Comparison of ENCODE assay signal across 8 mouse cellular contexts in the genomic region with DNA sequence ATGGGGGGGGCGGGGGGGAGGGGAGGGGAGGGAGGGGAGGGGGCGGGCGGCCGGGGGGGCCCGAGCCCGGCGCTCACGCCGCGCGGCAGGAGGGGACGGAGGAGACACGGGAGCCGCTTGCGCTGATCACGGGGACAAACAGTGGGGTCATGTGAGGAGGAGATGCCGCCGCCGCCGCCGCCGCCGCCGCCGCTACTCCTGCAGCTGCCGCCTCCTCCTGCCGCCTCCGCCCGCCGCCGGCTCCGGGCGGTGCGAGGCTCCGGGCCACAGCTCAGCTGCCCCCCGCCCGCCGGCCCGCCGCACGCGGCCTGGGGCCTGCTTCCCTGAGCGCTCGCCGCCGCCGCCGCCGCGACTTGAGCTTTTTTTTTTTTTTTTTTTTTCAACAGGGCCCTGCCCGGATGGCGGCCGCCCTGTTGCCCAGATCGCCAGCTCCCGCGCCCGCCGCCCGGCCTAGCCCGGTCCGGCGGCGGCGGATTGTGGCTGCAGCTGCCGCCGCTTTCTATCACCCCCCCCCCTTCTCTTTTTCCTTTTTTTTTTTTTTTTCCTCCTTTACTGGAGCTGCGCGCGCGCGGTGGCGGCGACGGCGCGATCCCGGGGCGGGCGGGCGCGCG. TPM values are rescaled to one million over a fixed set of nuclear protein-coding genes. Genes with fewer than 3 reads are reported as not detected.
DNase-seq lines count a peak whose midpoint lies in the region; ATAC-seq and TF ChIP-seq lines count a peak whose summit lies in the region.

A gene (minus strand): TSS at position 48 of the 611 bp plus-strand sequence.

- TF ChIP-seq POLR2A in bone marrow, adult 2 months (IDR thresholded peaks at IDR 0.05; ENCODE audit: borderline replicate concordance, control insufficient read depth, low read depth, low read length), result no peak

- peak; percentile 61 for ATAC-seq in embryonic facial prominence, embryonic 15.5 days (ENCODE audit: insufficient number of reproducible peaks, low FRiP score, low TSS enrichment, low read depth)
- peak; percentile 58 for ATAC-seq in kidney, embryonic 14.5 days (ENCODE audit: low FRiP score, low TSS enrichment)
- ATAC-seq in liver, embryonic 12.5 days, result peak; percentile 25; the same call in 1 of the 2 replicates
- peak; percentile 68; the same call in 1 of the 2 replicates for ATAC-seq in stomach, embryonic 16.5 days (ENCODE audit: insufficient read depth, low FRiP score)

- peak within 1 kb of the TSS; percentile 83 for H3K4me2 ChIP-seq in embryonic facial prominence, embryonic 15.5 days (replicated peaks)
- peak within 1 kb of the TSS; percentile 87 for H3K4me2 ChIP-seq in kidney, embryonic 14.5 days (replicated peaks; ENCODE audit: low read depth, low read length)
- peak within 1 kb of the TSS; percentile 96 for H3K4me2 ChIP-seq in liver, embryonic 12.5 days
- peak within 1 kb of the TSS; percentile 84 for H3K4me2 ChIP-seq in stomach, embryonic 16.5 days (ENCODE audit: low read depth, low read length)

- H3K27me3 ChIP-seq in C2C12 (ENCODE audit: control insufficient read depth, insufficient read depth, insufficient read length), result no peaks in the 10 kb centered on the region
- no peaks in the 10 kb centered on the region for H3K27me3 ChIP-seq in embryonic facial prominence, embryonic 15.5 days
- H3K27me3 ChIP-seq in kidney, embryonic 14.5 days (ENCODE audit: control insufficient read depth, insufficient read depth, low read length), result no peaks in the 10 kb centered on the region
- H3K27me3 ChIP-seq in liver, embryonic 12.5 days (replicated peaks), result no peaks in the 10 kb centered on the region
- no peaks in the 10 kb centered on the region for H3K27me3 ChIP-seq in stomach, embryonic 16.5 days (ENCODE audit: control insufficient read depth, insufficient read depth, low read length)

- H3K9me3 ChIP-seq in embryonic facial prominence, embryonic 15.5 days (replicated peaks), result no peaks in the 10 kb centered on the region
- H3K9me3 ChIP-seq in kidney, embryonic 14.5 days (ENCODE audit: control insufficient read depth, low read length), result no peaks in the 10 kb centered on the region
- H3K9me3 ChIP-seq in liver, embryonic 12.5 days (replicated peaks), result no peaks in the 10 kb centered on the region
- H3K9me3 ChIP-seq in stomach, embryonic 16.5 days (replicated peaks; ENCODE audit: control insufficient read depth, low read length), result no peaks in the 10 kb centered on the region

- H3K79me2 ChIP-seq in C2C12 (ENCODE audit: control insufficient read depth, insufficient read depth), result peaks cover 28% of the 10 kb centered on the region

- peak within 1 kb of the TSS; percentile 95 for H3ac ChIP-seq in C2C12 (ENCODE audit: control insufficient read depth, insufficient read length, low read depth)

- H3K9ac ChIP-seq in embryonic facial prominence, embryonic 15.5 days, result peak within 1 kb of the TSS; percentile 99
- H3K9ac ChIP-seq in kidney, embryonic 14.5 days (ENCODE audit: low read depth, low read length), result peak within 1 kb of the TSS; percentile 99
- peak within 1 kb of the TSS; percentile 100 for H3K9ac ChIP-seq in liver, embryonic 12.5 days
- H3K9ac ChIP-seq in stomach, embryonic 16.5 days (ENCODE audit: low read length), result peak within 1 kb of the TSS; percentile 100

- H3K4me3 ChIP-seq in C2C12 (ENCODE audit: insufficient read depth, poor library complexity, severe bottlenecking), result peak within 1 kb of the TSS; percentile 60
- peak within 1 kb of the TSS; percentile 97 for H3K4me3 ChIP-seq in bone marrow, adult 2 months (replicated peaks; ENCODE audit: control insufficient read depth, low read depth, low read length)
- H3K4me3 ChIP-seq in embryonic facial prominence, embryonic 15.5 days (replicated peaks), result peak within 1 kb of the TSS; percentile 89
- H3K4me3 ChIP-seq in kidney, embryonic 14.5 days (ENCODE audit: low read length), result peak within 1 kb of the TSS; percentile 82
- peak within 1 kb of the TSS; percentile 99 for H3K4me3 ChIP-seq in liver, embryonic 12.5 days
- H3K4me3 ChIP-seq in stomach, embryonic 16.5 days (replicated peaks; ENCODE audit: low read length), result peak within 1 kb of the TSS; percentile 79

- no peak for TF ChIP-seq CTCF in C2C12 (IDR thresholded peaks at IDR 0.05; ENCODE audit: control insufficient read depth, insufficient read depth, insufficient read length)
- no peak for TF ChIP-seq CTCF in bone marrow, adult 2 months (IDR thresholded peaks at IDR 0.05; ENCODE audit: control insufficient read depth, insufficient read depth, low read length)

- peak within 1 kb of the TSS; percentile 99 for H3K27ac ChIP-seq in bone marrow, adult 2 months (ENCODE audit: control insufficient read depth, insufficient read depth, low read depth, low read length, poor library complexity)
- peak within 1 kb of the TSS; percentile 99 for H3K27ac ChIP-seq in embryonic facial prominence, embryonic 15.5 days (replicated peaks)
- H3K27ac ChIP-seq in kidney, embryonic 14.5 days (ENCODE audit: low read depth, low read length), result peak within 1 kb of the TSS; percentile 98
- peak within 1 kb of the TSS; percentile 95 for H3K27ac ChIP-seq in liver, embryonic 12.5 days
- H3K27ac ChIP-seq in stomach, embryonic 16.5 days (ENCODE audit: low read length), result peak within 1 kb of the TSS; percentile 98

- peaks cover 21% of the 10 kb centered on the region for H3K36me3 ChIP-seq in C2C12 (ENCODE audit: control insufficient read depth, insufficient read depth)
- peaks cover 44% of the 10 kb centered on the region for H3K36me3 ChIP-seq in embryonic facial prominence, embryonic 15.5 days
- H3K36me3 ChIP-seq in kidney, embryonic 14.5 days (ENCODE audit: control insufficient read depth, insufficient read depth, low read length), result peaks cover 51% of the 10 kb centered on the region
- peaks cover 55% of the 10 kb centered on the region for H3K36me3 ChIP-seq in liver, embryonic 12.5 days
- peaks cover 32% of the 10 kb centered on the region for H3K36me3 ChIP-seq in stomach, embryonic 16.5 days (ENCODE audit: control insufficient read depth, insufficient read depth, low read length)

- peaks cover 3% of the 10 kb centered on the region for H3K79me3 ChIP-seq in C2C12 (ENCODE audit: low read depth)

- WGBS in bone marrow, adult 2 months, result under 1% methylated on average over 67 of the region's 82 CpGs
- under 1% methylated on average over 29 of the region's 82 CpGs for WGBS in embryonic facial prominence, embryonic 15.5 days
- WGBS in kidney, embryonic 14.5 days, result under 1% methylated on average over 24 of the region's 82 CpGs
- under 1% methylated on average over 24 of the region's 82 CpGs for WGBS in liver, embryonic 12.5 days (ENCODE audit: insufficient replicate concordance)
- WGBS in stomach, embryonic 16.5 days, result under 1% methylated on average over 64 of the region's 82 CpGs

- DNase-seq in heart, adult 9 months (ENCODE audit: low spot score in 2 of 2), result peak; percentile 73 to 81
- peak; percentile 70 to 84 for DNase-seq in natural killer cell, adult 2 months (ENCODE audit: low spot score in 2 of 2)

- H3K4me1 ChIP-seq in bone marrow, adult 2 months (ENCODE audit: control insufficient read depth, insufficient read depth, low read length), result peaks cover 3% of the 10 kb centered on the region; the same call in 1 of the 2 replicates
- peaks cover 26% of the 10 kb centered on the region for H3K4me1 ChIP-seq in embryonic facial prominence, embryonic 15.5 days
- peaks cover 11% of the 10 kb centered on the region; the same call in 1 of the 2 replicates for H3K4me1 ChIP-seq in kidney, embryonic 14.5 days (ENCODE audit: control insufficient read depth, insufficient read depth, low read length)
- peaks cover 38% of the 10 kb centered on the region for H3K4me1 ChIP-seq in liver, embryonic 12.5 days
- H3K4me1 ChIP-seq in stomach, embryonic 16.5 days (ENCODE audit: control insufficient read depth, insufficient read depth, low read length), result peaks cover 27% of the 10 kb centered on the region

TF ChIP-seq in C2C12, 6 proteins besides CTCF, POLR2A, EP300 and RAD21:
- TF ChIP-seq MAX (IDR thresholded peaks at IDR 0.05) (no peak), USF1 (IDR thresholded peaks at IDR 0.05; ENCODE audit: low read depth) (no peak), FOSL1 (IDR thresholded peaks at IDR 0.05; ENCODE audit: insufficient read depth, low read length, poor library complexity, severe bottlenecking) (no peak), MYOD1 (IDR thresholded peaks at IDR 0.05; ENCODE audit: control insufficient read depth, insufficient read length, low read depth) (no peak), MYOG (IDR thresholded peaks at IDR 0.05; ENCODE audit: control insufficient read depth, extremely low read depth, insufficient read length) (no peak), CEBPB (IDR thresholded peaks at IDR 0.05; ENCODE audit: low read depth) (no peak)

RNA-seq across cellular contexts. Expression of the gene that starts here (rescaled TPM):
- 86.1 TPM for polyA plus RNA-seq in C2C12 (2012; fragmentation: generic; extraction: Trizol)
- polyA plus RNA-seq in bone marrow, adult 2 months (2011; ENCODE audit: insufficient read depth, insufficient read length, low replicate concordance, missing spikeins), result 88.9 and 89.6 TPM in 2 replicates
- polyA plus RNA-seq in embryonic facial prominence, embryonic 15.5 days (2015; fragmentation: Nextera tagmentation; extraction: Ambion mirVana), result 23.3 and 25.0 TPM in 2 replicates
- 21.1 and 29.2 TPM in 2 replicates for polyA plus RNA-seq in kidney, embryonic 14.5 days (2014; fragmentation: Nextera tagmentation; extraction: Ambion mirVana)
- polyA plus RNA-seq in liver, embryonic 12.5 days (2016; fragmentation: Nextera tagmentation; extraction: Ambion mirVana), result 13.9 and 18.1 TPM in 2 replicates
- polyA plus RNA-seq in stomach, embryonic 16.5 days (2015; fragmentation: Nextera tagmentation; extraction: Ambion mirVana), result 12.8 and 16.0 TPM in 2 replicates

Comparison
In these comparisons a context has a peak if more than half of its experiments do, and no peak if none do; other contexts are left out.
1. Peak in every context shown above with its lines: DNase-seq, ATAC-seq, H3K4me3 ChIP-seq and H3K27ac ChIP-seq.